Mouse (Mus musculus) brain, embryonic 18.5 days (tissue): ENCODE measurements around the gene Mylip.
A peak's percentile ranks its signal among the peaks of the same experiment; 100 is the strongest.

Source experiments
- DNase-seq: peaks from one replicate; pipeline ENCODE4 v3.0.0-alpha.2; 2012; ENCODE audit warnings: low read depth, low spot score

The Mylip gene

GRCm38 (mm10) chr13:45389448-45390311 lies at the start of gene Mylip:
Mylip (plus strand) TSS chr13:45389742.
- DNase-seq, result peak; percentile 92

- no peak for DNase-seq
These were observed 47.6 kb upstream of the Mylip start for GRCm38 (mm10) chr13:45341991-45342390.

DNA sequence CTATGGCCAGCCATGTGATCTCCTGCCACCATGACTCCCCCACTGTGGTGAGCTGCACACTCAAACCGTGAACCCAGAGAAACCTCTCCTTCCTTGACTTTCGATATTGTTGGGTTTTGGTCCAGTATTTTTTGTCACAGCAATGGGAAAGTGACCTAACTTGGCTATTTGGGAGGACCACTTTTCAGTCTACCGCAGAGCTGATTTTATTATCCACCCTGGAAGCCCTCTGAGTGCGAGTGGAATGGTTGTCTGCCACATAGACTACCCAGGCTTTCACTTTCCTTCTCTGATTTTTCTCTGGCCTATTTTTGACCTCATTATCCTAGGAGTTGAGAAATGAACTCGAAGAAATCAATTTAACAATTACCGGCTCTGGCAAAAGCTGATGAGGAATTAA lies 46.0 kb upstream of the Mylip start:
- DNase-seq, result no peak

DNA sequence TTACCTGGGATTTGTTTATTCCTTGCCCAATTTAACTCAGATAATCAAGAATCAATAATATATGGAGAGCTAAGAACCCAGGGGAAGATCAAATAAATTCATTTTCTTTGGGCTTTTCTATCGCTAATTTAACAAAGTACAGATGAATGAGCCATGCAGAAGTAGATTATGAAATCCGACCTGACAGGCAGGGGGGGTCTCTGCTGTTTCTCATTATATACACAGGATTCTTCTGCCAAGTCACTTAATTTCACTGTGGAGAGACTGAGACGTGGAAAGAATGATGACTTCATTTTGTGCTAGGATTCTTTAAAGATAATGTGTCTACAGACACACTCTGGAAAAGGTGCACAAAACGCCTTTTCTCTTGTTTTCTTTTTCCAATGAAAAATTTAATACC lies 45.6 kb upstream of the Mylip start:
- no peak for DNase-seq

GRCm38 (mm10) chr13:45345471-45346159 lies 43.9 kb upstream of the Mylip start:
- DNase-seq, result no peak

- no peak for DNase-seq
These were observed 38.1 kb upstream of the Mylip start for GRCm38 (mm10) chr13:45351483-45351882.

DNA sequence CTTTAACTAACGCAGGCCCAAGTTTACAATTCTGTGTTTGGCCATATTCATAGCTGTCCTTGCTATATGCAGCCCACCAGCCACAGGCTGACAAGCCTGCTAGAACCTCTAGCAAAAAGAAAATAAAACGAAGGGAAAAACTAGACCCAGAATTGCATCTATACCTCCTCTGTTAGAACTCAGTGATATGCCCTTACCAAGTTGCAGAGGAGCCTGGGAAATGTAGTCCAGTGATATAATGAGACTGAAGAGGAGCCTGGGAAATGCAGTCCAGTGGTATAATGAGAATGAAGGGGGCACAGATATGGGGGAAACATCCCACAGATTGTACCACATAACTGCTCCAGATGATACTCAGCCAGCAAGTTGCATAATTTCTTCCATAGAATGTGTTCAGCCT lies 34.7 kb upstream of the Mylip start:
- DNase-seq, result no peak

DNA sequence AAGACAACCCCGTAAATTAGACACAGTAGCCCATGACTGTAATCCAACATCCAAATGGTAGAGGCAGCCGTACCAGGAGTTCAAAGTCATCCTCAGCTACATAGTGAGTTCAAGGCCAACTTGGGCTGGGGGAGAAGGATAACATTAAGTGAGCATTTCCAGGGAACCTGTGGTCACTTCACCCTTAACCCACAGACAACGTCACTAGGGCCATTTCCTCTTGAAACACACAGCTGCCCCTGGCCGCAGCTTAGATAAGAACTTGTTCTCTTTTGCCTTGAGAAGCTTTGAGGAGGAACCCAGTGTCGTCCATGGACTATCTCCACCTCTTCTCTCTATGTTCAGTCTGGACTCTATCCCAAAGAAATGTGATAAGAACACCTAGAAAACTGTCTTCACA lies 31.3 kb upstream of the Mylip start:
- DNase-seq, result no peak

- no peak for DNase-seq
These were observed 30.7 kb upstream of the Mylip start for GRCm38 (mm10) chr13:45358676-45359323.

DNA sequence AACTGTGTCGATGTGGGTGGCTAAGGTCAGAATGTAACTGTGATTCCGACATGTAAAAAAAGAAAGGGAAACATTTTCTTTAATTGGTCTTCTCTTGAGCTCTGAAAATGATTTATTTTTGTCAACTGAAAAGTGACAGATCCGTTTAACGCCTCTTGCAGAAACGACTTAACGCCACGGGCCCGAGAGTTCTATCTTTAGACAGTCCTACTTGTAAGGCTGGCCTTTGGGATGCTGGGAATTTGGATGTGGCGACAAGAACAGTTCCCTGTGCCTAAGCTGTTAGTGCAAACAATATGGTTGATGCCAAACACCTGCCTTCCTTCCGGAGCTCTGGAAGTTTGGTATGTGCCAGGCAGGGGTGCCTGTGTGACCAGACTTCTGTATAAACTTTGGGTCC lies 23.8 kb upstream of the Mylip start:
- DNase-seq, result no peak

GRCm38 (mm10) chr13:45371673-45372072 lies 17.9 kb upstream of the Mylip start:
- no peak for DNase-seq

GRCm38 (mm10) chr13:45372456-45372855 lies 17.1 kb upstream of the Mylip start:
- no peak for DNase-seq

DNA sequence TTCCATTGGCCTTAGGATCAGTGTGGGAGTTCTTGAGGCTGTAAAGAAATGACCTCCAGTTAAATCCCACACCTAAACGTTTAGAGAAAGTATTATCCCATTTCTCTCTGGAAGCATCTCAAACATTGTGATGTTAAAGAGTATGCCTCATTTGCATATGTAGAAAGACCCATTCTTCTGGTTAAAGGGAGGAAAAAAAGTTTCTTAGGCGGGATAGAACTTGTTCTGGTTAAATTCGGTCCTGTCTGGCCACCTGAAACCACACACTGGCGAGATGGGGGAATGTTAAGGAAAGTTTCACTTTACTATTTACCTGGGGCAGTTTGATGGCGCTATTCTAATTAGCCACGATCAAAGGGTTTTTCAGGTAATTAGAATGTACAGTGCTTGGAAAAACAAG lies 14.7 kb upstream of the Mylip start:
- no peak for DNase-seq

GRCm38 (mm10) chr13:45382208-45382607 lies 7.3 kb upstream of the Mylip start:
- no peak for DNase-seq

- no peak for DNase-seq
These were observed 4.9 kb upstream of the Mylip start for GRCm38 (mm10) chr13:45384636-45385035.

- DNase-seq, result no peak
These were observed 4.0 kb upstream of the Mylip start for GRCm38 (mm10) chr13:45385521-45385920.

DNA sequence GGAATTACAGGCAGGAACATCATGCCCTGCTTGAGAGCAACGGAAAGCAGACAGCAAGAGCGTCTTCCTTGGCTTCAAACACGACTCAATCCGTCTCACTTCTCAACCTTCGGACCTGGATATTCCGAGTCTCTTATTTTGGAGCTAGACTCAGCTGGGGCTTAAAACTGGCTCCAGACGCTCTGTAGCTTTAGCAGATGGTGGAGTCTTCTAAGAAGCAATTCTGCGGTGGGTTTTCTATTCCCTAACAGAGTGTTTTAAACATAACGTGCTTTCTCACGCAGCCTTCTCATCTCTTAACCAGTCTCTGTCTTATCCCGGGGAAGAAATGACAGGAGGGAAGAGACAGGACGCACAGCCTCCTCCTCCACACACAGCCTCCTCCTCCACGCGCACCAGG lies 3.3 kb upstream of the Mylip start:
- DNase-seq, result no peak

DNA sequence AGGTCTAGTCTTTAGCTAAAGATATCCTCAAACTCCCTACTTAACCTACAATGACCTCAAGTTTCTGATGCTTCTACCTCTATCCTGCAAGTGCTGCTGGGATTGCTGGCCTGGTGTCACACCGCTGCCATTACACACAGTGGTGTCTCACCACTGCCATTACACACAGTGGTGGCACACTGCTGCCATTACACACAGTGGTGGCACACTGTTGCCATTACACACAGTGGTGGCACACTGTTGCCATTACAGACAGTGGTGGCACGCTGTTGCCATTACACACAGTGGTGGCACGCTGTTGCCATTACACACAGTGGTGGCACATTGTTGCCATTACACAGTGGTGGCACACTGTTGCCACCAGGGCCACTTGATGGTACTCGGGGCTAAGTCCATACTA lies 2.3 kb upstream of the Mylip start:
- DNase-seq, result no peak

- DNase-seq, result no peak
These were observed 1.2 kb upstream of the Mylip start for GRCm38 (mm10) chr13:45388254-45388805.

DNA sequence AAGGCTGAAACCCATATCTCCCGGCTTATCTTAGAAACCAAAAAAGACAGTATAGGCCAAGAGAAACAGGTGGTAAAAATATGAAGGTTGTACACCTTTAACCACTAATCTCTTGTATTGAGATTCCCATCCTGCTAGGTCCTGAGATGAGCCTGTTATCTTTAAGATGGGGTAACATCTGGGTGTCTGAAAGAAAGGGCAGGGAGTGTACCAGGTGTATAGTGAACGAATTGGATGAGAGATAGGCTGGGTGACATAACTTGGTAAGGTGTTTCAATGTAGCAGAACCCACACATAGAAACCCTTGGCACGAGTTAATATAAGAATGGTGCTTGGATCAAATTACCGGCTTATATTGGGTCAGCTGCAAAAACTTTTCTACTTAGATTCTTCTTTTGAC lies 653 bp upstream of the Mylip start:
- no peak for DNase-seq

- DNase-seq, result no peak
These were observed 895 bp downstream of the Mylip start for GRCm38 (mm10) chr13:45390312-45390961.
